In genomic region chr11:34932191-34932590, GRCm38 (mm10) we compare ENCODE assay signal across 16 mouse cellular contexts.
"Had no signal": no experiment of that assay in that cellular context is flagged by ENCODE, and none has a peak within 500 bp of the region (broad histone marks: within the 10 kb centered on the region; RNA-seq: fewer than 3 reads in every experiment).

No protein-coding gene starts in this region.

- H3K4me3 ChIP-seq: limb, embryonic 12.5 days; liver, embryonic 13.5 days; lung, embryonic 15.5 days; megakaryocyte, embryonic 14.5 days; midbrain, embryonic 15.5 days; stomach, embryonic 15.5 days had no signal

- H3K36me3 ChIP-seq: limb, embryonic 12.5 days; liver, embryonic 13.5 days; lung, embryonic 15.5 days; midbrain, embryonic 15.5 days; stomach, embryonic 15.5 days had no signal

- H3K27ac ChIP-seq: limb, embryonic 12.5 days; liver, embryonic 13.5 days; lung, embryonic 15.5 days; macrophage; midbrain, embryonic 15.5 days; stomach, embryonic 15.5 days had no signal

- H3K4me2 ChIP-seq: limb, embryonic 12.5 days; liver, embryonic 13.5 days; lung, embryonic 15.5 days; midbrain, embryonic 11.5 days; midbrain, embryonic 15.5 days; stomach, embryonic 15.5 days had no signal

- H3K9ac ChIP-seq: limb, embryonic 12.5 days; liver, embryonic 13.5 days; liver, postnatal 0 days; lung, embryonic 15.5 days; midbrain, embryonic 15.5 days; stomach, embryonic 15.5 days had no signal

- ATAC-seq: intestine, postnatal 0 days; liver, postnatal 0 days; midbrain, embryonic 15.5 days had no signal

- H3K4me1 ChIP-seq: limb, embryonic 12.5 days; liver, embryonic 13.5 days; lung, embryonic 15.5 days; megakaryocyte, embryonic 14.5 days; midbrain, embryonic 15.5 days; stomach, embryonic 15.5 days had no signal

- H3K9me3 ChIP-seq: limb, embryonic 12.5 days; liver, embryonic 13.5 days; lung, embryonic 15.5 days; megakaryocyte, embryonic 14.5 days; midbrain, embryonic 15.5 days; stomach, embryonic 15.5 days had no signal

- DNase-seq: kidney, adult 8-10 months; kidney, postnatal 25 days; liver; liver, embryonic 13.5 days; liver, postnatal 0 days; lung, postnatal 14 days; thymus, adult 2 months; thymus, postnatal 25 days had no signal

- H3K27me3 ChIP-seq: limb, embryonic 12.5 days; liver, embryonic 13.5 days; lung, embryonic 15.5 days; megakaryocyte, embryonic 14.5 days; midbrain, embryonic 15.5 days; stomach, embryonic 15.5 days had no signal
